Mouse (Mus musculus) cerebellum, postnatal 14 days (tissue): Measurements from ENCODE around the gene Marc1.

ENCODE experiments used
- DNase-seq, 2 experiments: peaks; one replicate each; pipeline ENCODE4 v3.0.0; 2021; ENCODE audit warnings: mixed read lengths in 2 of 2

Marc1 gene

GRCm38 (mm10) chr1:184810780-184811575 lies at the start of gene Marc1:
Gene Marc1 (minus strand): TSS chr1:184811313.
- DNase-seq: no peak

DNA sequence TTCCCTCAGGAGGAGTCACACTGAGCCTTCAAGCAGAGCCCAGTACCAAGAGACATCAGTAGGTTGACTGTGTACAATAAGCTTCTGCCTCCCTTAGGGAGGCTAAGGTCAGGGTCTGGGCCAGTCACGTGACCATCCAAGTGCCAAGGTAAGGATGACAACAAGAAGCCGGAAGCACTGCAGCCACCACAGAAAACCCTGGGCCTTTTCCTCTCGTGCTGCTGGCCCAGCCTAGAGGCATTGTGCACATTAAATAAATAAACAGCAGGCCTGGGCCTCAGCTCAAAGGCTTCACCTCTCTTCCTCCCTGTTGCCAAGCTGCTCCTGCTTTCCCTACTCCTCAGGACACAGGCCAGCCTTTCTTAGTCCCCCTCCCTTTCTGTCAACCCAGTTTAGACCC lies 49.2 kb upstream of the Marc1 start:
- DNase-seq: no peak

GRCm38 (mm10) chr1:184858253-184858652 lies 47.1 kb upstream of the Marc1 start:
- no peak for DNase-seq

DNA sequence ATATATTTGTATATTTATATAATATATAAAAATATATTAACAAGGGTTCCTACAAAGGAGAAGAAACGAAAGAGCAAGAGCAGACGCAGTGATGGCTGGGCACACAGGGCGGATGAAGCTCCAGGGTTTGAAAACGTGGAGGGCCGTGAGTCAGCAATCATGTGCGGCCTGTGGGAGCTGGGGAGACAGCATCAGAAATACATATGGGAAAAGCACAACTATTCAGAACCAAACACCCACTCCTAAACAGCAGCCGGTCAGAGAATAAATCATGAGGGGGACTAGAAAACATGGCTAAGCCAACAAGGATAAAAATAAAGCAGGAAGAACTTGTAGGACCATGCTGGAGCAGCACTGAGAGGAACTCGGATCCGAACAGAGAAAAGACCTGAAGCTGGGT lies 46.1 kb upstream of the Marc1 start:
- no peak for DNase-seq

- no peak for DNase-seq
Measured at GRCm38 (mm10) chr1:184853922-184854321, 42.8 kb upstream of the Marc1 start.

GRCm38 (mm10) chr1:184853339-184853738 lies 42.2 kb upstream of the Marc1 start:
- DNase-seq: peak; percentile 75 to 82

- DNase-seq: peak; percentile 84 to 85
Measured at GRCm38 (mm10) chr1:184851741-184852618, 40.9 kb upstream of the Marc1 start.

GRCm38 (mm10) chr1:184851166-184851565 lies 40.1 kb upstream of the Marc1 start:
- DNase-seq: no peak

DNA sequence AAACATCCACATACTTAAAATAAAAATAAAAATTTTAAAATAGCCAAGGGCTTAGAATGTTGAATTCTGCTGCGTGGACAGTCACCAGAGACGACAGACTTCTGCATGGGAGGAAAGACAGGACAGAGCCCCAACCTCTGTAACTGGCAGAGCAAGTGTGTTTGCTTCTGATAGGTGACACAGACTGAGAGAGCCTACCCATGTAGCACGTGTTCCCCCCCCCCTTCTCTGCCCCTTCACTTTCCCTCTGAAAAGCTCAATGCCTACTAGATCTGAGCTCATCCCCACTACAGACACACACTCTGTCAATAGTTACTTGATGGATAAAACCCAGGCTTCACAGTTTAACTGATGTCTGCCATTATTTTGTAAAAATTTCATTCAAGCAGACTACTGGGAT lies 35.9 kb upstream of the Marc1 start:
- no peak for DNase-seq

DNA sequence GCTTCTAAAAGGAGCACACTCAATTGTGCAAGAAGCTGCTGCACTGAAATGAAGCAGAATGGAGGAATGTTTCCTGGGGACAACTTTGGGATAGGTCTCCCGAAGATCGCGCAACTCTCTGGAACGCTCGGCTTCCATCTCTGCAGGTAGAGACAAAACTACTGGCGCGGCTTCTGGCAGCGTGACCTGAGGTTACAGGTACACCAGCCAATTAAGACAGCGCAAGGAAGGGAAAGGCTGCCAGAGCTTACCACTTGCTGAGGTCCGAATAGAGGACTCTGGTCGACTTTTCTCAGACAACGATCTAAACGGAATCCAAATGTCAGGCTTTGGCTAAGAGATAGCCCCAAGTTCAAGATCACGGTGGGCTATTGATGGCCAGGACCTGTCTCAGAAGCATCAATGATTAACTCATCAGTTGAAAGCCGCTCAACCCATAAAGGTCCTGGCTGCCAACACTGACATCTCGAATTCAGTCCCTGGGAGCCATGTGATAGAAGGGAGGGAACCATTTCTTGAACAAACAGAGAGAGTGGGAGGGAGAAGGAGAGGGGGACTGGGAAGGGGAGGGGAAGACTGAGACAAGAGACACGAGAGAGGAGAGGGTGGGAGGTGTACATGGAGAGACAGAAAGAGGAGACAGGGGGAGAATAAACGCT lies 35.1 kb upstream of the Marc1 start, which contains the start of gene Marc2:
TSS of gene Marc2 (minus strand) at position 360 of the 659 bp plus-strand sequence.
- no peak for DNase-seq

DNA sequence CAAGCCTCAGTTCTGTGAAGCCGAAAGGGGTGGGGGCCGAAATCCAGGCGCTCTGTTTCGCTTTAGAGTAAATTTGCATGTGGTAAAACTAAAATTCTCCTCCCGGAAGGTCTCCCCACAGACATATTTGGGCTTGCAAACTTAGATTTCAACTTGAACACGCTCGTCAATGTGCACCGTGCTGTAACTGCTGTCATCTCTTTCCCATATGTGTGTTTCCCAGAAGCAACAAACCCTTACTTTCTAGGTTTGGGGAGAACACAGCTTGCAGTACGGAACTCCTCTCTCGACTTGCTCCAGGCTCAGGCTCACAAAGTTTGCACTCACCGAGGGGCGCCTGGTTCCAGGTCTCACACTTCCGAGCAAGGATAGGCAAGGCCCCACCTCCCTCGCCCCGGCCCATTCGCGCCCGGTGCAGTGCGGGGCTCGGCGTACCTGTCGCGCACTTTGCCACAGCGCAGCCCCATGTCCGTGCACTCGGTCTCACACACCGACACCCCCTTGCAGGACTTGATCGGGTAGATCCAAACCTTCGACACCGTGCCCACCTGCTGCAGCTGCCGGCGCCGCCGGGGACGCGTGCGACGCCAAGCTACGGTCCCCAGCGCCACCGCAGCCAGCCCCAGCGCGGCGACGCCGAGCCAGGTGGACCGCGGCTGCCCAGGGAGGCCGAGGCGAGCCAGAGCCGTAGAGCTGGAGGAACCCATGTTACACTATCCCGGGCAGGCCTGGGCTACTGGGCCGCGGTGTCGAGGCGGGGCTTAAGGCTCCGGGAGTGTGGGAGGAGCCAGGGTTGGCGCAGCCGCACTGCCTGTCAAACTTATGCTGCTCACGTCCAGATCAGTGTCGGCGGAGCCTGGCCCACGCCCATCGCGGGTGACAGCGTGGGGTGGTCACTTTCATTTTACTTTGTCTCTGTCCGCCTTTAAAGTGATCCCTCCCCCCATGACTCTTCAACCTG lies 34.3 kb upstream of the Marc1 start:
- peak; percentile 77 to 79 for DNase-seq

GRCm38 (mm10) chr1:184844326-184845066 lies 33.4 kb upstream of the Marc1 start:
- DNase-seq: peak; percentile 19 to 35

- DNase-seq: no peak
Measured at GRCm38 (mm10) chr1:184837649-184838048, 26.5 kb upstream of the Marc1 start.

GRCm38 (mm10) chr1:184836350-184836749 lies 25.2 kb upstream of the Marc1 start:
- DNase-seq: no peak

- no peak for DNase-seq
Measured at GRCm38 (mm10) chr1:184833499-184833898, 22.4 kb upstream of the Marc1 start.

DNA sequence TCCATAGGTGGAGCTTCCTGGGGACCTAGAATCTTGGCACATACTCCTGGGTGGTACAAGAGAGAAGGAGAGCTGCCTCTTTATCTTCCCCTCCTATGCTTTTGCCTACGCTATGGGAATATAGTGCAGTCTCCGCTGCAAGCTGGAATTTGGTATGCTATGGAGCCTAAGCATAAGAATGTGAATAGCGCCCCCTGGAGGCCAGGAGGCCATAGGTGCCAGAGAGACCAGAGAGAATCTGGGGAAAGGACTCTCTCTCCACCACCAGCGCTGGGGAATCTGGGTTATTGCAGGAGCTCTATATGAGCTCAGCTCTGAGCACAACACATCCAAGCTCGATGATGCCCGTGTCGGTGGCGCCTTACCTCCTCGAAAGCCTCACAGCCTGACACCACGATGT lies 21.1 kb upstream of the Marc1 start:
- DNase-seq: no peak

DNA sequence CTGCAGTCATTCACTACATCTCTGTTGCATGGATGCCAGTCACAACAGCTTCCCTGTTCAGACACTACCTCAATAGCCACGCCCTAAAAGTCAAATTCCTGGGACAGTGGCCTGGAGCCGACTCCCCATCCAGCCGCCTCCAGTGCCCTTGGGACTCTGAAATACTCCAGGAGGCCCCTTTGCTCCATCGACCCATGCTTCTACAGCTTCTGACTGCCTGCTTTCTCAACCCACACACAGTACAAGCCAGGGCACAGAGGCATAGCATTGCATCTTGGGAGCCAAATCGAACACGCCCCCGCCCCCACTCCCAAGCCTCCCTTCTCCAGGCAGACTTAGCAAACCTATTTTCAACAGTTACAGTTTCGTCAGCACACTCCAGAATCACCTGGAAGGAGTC lies 18.8 kb upstream of the Marc1 start:
- DNase-seq: no peak

DNA sequence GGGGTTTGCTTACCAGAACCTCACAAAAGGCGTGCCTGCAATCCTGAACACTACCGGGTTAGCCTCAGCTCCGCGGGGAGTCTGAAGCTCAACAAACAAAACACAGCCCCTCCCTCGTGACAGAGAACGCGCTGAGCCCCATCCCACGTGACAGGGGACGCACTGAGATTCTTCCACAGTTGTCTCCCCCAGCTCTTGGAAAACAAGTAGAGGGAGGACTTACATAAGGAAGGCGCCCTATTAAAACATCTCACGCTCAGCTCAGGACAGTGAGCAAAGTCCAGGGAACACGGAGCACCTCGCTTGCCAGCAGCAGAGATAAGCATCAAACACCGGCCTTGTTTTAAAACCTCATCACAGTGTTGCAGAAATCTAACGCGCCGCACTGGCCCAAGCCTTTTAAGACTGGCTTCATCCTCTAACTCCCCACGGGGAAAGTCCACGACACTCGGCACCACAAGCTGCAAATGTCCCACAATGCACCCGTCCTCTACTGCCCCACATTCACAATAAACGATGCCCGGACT lies 16.1 kb upstream of the Marc1 start:
- DNase-seq: no peak

GRCm38 (mm10) chr1:184825093-184825492 lies 14.0 kb upstream of the Marc1 start:
- DNase-seq: peak; percentile 62 to 75

DNA sequence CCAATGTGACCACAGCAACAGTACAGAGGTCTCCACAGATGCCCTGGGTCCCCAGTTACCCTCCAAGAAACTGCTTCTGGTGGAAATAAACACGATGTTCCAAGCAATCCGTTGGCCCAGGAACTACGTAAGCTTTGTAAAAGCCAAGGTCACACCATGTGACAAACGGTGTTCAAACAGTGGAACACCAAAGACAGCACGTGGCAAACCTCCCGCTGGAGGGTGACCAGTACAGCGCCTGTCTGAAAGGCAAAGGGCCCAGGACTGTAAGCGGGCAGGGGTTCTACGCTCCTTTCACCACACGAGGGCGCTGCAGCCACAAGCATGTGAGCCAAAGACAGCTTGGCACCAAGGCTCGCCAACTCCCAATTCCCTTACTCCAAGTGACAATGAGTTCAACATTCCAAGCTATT lies 13.3 kb upstream of the Marc1 start:
- peak; percentile 92 to 97 for DNase-seq

DNA sequence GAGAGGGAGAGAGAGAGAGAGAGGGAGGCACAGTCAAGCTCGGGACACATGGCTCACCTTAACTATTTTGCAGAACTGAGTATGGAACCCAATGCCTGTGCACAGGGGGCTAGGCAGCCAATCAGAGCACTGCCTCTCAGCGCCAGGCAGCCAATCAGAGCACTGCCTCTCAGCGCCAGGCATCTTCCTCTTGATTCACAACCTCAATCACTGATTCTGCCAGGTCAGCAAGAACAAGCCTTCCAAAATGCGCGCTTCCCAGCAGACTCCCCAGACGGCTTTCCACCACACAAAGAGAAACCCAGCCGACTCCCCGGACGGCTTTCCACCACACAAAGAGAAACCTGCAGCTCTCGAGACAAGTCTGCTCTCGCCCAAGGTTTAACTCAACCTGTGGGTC lies 11.6 kb upstream of the Marc1 start:
- DNase-seq: peak; percentile 43 to 56
